Mouse (Mus musculus): ENCODE measurements around the gene 4930513O06Rik. TPM values are rescaled to one million over a fixed set of nuclear protein-coding genes. Genes with fewer than 3 reads are reported as not detected.

Gene 4930513O06Rik
- total RNA-seq (2012; rRNA removed), result not detected in 2 replicates
- not detected for polyA plus RNA-seq (2012; ENCODE audit: insufficient read depth in 1 of 2, insufficient read length in 2 of 2, low read depth in 1 of 2, low replicate concordance in 2 of 2, missing spikeins in 1 of 2)

GRCm38 (mm10) chrX:139085943-139086342 lies at the start of gene 4930513O06Rik:
Gene 4930513O06Rik, plus strand, starts transcription at chrX:139086243.
- H3K27me3 ChIP-seq (ENCODE audit: control insufficient read depth in 1 of 2, insufficient read depth in 2 of 2, low read length in 2 of 2), result no peaks in the 10 kb centered on the region
- DNase-seq (ENCODE audit: low read depth, low spot score), result no peak
- H3K27ac ChIP-seq (ENCODE audit: control insufficient read depth, low read depth, low read length), result no peak within 1 kb of the TSS
- no peaks in the 10 kb centered on the region for H3K36me3 ChIP-seq (ENCODE audit: control insufficient read depth in 1 of 2, insufficient read depth in 2 of 2, low read length in 2 of 2)
- H3K4me3 ChIP-seq (ENCODE audit: control insufficient read depth in 1 of 2, insufficient read depth in 1 of 2, low read depth in 2 of 2, low read length in 2 of 2), result no peak within 1 kb of the TSS
- TF ChIP-seq MAZ (IDR thresholded peaks at IDR 0.05; ENCODE audit: low read depth, low read length) (no peak), CTCF (IDR thresholded peaks at IDR 0.05 in 2 of 3, conservative IDR thresholded peaks at IDR 0.05 in 1 of 3; ENCODE audit: control insufficient read depth in 1 of 3, insufficient read depth in 1 of 3, low read depth in 2 of 3, low read length in 3 of 3, poor library complexity in 1 of 3, severe bottlenecking in 1 of 3) (no peak), CHD2 (IDR thresholded peaks at IDR 0.05; ENCODE audit: low read length) (no peak)
- H3K79me2 ChIP-seq (ENCODE audit: control insufficient read depth, insufficient read depth, low read length, poor library complexity), result no peaks in the 10 kb centered on the region
- no peaks in the 10 kb centered on the region for H3K4me1 ChIP-seq (ENCODE audit: control insufficient read depth in 1 of 2, insufficient read depth in 2 of 2, low read length in 2 of 2)
- H3K9me3 ChIP-seq (replicated peaks; ENCODE audit: insufficient read depth, low read length), result no peaks in the 10 kb centered on the region
- H3K9ac ChIP-seq (ENCODE audit: control insufficient read depth, low read depth, low read length, poor library complexity, severe bottlenecking), result no peak within 1 kb of the TSS

DNA sequence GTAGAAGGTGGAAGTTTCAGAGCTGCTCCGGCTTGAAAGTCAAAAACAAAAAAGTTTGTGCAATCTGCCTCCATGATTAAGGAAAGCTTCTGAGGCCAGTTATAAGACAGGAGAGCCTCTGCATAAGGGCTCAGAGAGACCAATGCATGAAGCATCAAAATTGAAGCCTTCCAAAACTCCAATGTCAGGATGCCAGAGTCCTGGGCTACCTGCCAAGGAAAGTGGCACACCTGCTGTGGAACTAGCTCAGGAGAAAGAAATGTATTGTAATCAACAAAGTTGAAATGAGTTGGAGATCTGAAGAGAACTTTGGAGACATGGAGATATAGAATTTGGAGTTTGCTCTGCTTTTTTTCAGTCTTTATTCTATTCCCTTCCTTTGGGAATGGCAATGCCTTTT lies 48.4 kb upstream of the 4930513O06Rik start:
- Histone ChIP-seq H3K4me1 (ENCODE audit: control insufficient read depth in 1 of 2, insufficient read depth in 2 of 2, low read length in 2 of 2) (no peaks in the 10 kb centered on the region), H3K79me2 (ENCODE audit: control insufficient read depth, insufficient read depth, low read length, poor library complexity) (no peaks in the 10 kb centered on the region), H3K9me3 (replicated peaks; ENCODE audit: insufficient read depth, low read length) (no peaks in the 10 kb centered on the region), H3K9ac (ENCODE audit: control insufficient read depth, low read depth, low read length, poor library complexity, severe bottlenecking) (no peak overlapping the region), H3K27me3 (ENCODE audit: control insufficient read depth in 1 of 2, insufficient read depth in 2 of 2, low read length in 2 of 2) (no peaks in the 10 kb centered on the region), H3K4me3 (ENCODE audit: control insufficient read depth in 1 of 2, insufficient read depth in 1 of 2, low read depth in 2 of 2, low read length in 2 of 2) (no peak overlapping the region), H3K27ac (ENCODE audit: control insufficient read depth, low read depth, low read length) (no peak overlapping the region), H3K36me3 (ENCODE audit: control insufficient read depth in 1 of 2, insufficient read depth in 2 of 2, low read length in 2 of 2) (no peaks in the 10 kb centered on the region)
- DNase-seq (ENCODE audit: low read depth, low spot score), result no peak
- TF ChIP-seq ETS1 (IDR thresholded peaks at IDR 0.05; ENCODE audit: low read depth, low read length), result no peak
- no peak for TF ChIP-seq MYB (IDR thresholded peaks at IDR 0.05; ENCODE audit: low read depth, low read length)
- no peak for TF ChIP-seq USF1 (IDR thresholded peaks at IDR 0.05; ENCODE audit: low read depth, low read length)
- no peak for TF ChIP-seq RAD21 (IDR thresholded peaks at IDR 0.05; ENCODE audit: low read depth, low read length)
- no peak for TF ChIP-seq CHD2 (IDR thresholded peaks at IDR 0.05; ENCODE audit: low read length)
- no peak for TF ChIP-seq GABPA (IDR thresholded peaks at IDR 0.05; ENCODE audit: low read depth, low read length)
- TF ChIP-seq MYC (IDR thresholded peaks at IDR 0.05; ENCODE audit: low read depth, low read length), result no peak
- no peak for TF ChIP-seq ZC3H11A (IDR thresholded peaks at IDR 0.05; ENCODE audit: low read depth, low read length)
- TF ChIP-seq BHLHE40 (IDR thresholded peaks at IDR 0.05; ENCODE audit: borderline replicate concordance, low read depth, low read length), result no peak

- no peaks in the 10 kb centered on the region for H3K79me2 ChIP-seq (ENCODE audit: control insufficient read depth, insufficient read depth, low read length, poor library complexity)
- H3K27ac ChIP-seq (ENCODE audit: control insufficient read depth, low read depth, low read length), result no peak overlapping the region
- no peak overlapping the region for H3K9ac ChIP-seq (ENCODE audit: control insufficient read depth, low read depth, low read length, poor library complexity, severe bottlenecking)
- no peak for DNase-seq (ENCODE audit: low read depth, low spot score)
- no peaks in the 10 kb centered on the region for H3K27me3 ChIP-seq (ENCODE audit: control insufficient read depth in 1 of 2, insufficient read depth in 2 of 2, low read length in 2 of 2)
- H3K4me1 ChIP-seq (ENCODE audit: control insufficient read depth in 1 of 2, insufficient read depth in 2 of 2, low read length in 2 of 2), result no peaks in the 10 kb centered on the region
- H3K9me3 ChIP-seq (replicated peaks; ENCODE audit: insufficient read depth, low read length), result no peaks in the 10 kb centered on the region
- H3K4me3 ChIP-seq (ENCODE audit: control insufficient read depth in 1 of 2, insufficient read depth in 1 of 2, low read depth in 2 of 2, low read length in 2 of 2), result no peak overlapping the region
- TF ChIP-seq ETS1 (IDR thresholded peaks at IDR 0.05; ENCODE audit: low read depth, low read length), result no peak
- TF ChIP-seq NELFE (IDR thresholded peaks at IDR 0.05; ENCODE audit: low read depth, low read length), result no peak
- no peak for TF ChIP-seq TBP (IDR thresholded peaks at IDR 0.05; ENCODE audit: low read depth, low read length)
- TF ChIP-seq MAZ (IDR thresholded peaks at IDR 0.05; ENCODE audit: low read depth, low read length), result no peak
- no peak for TF ChIP-seq ELF1 (IDR thresholded peaks at IDR 0.05; ENCODE audit: low read depth, low read length)
- TF ChIP-seq TCF12 (IDR thresholded peaks at IDR 0.05; ENCODE audit: low read depth, low read length), result no peak
- no peak for TF ChIP-seq UBTF (IDR thresholded peaks at IDR 0.05; ENCODE audit: borderline replicate concordance, insufficient read depth, low read depth, low read length)
- TF ChIP-seq JUND (IDR thresholded peaks at IDR 0.05; ENCODE audit: low read depth, low read length), result no peak
- no peak for TF ChIP-seq MAX (IDR thresholded peaks at IDR 0.05; ENCODE audit: low read length)
- TF ChIP-seq KAT2A (conservative IDR thresholded peaks at IDR 0.05; ENCODE audit: low read depth, low read length), result no peak
- TF ChIP-seq SMC3 (IDR thresholded peaks at IDR 0.05; ENCODE audit: low read depth, low read length), result no peak
- TF ChIP-seq CHD2 (IDR thresholded peaks at IDR 0.05; ENCODE audit: low read length), result no peak
- no peak for TF ChIP-seq RCOR1 (IDR thresholded peaks at IDR 0.05; ENCODE audit: low read depth, low read length)
- TF ChIP-seq CTCF (IDR thresholded peaks at IDR 0.05 in 2 of 3, conservative IDR thresholded peaks at IDR 0.05 in 1 of 3; ENCODE audit: control insufficient read depth in 1 of 3, insufficient read depth in 1 of 3, low read depth in 2 of 3, low read length in 3 of 3, poor library complexity in 1 of 3, severe bottlenecking in 1 of 3), result no peak
- no peaks in the 10 kb centered on the region for H3K36me3 ChIP-seq (ENCODE audit: control insufficient read depth in 1 of 2, insufficient read depth in 2 of 2, low read length in 2 of 2)
Observed at GRCm38 (mm10) chrX:139039314-139039713, 46.7 kb upstream of the 4930513O06Rik start.
